Mouse (Mus musculus) stomach, embryonic 14.5 days (tissue): ENCODE results near the gene Adcyap1r1. TPM values are rescaled to one million over a fixed set of nuclear protein-coding genes. Genes with fewer than 3 reads are reported as not detected.

Experiments used
- ATAC-seq: fragments of 200-750 bp; cut with Nextera tagmentation; 2 replicates; pipeline ENCODE4 v1.8.0; 2017; ENCODE audit warnings: low read depth, moderate TSS enrichment; ENCODE audit not compliant: insufficient number of reproducible peaks, insufficient read depth, low FRiP score
- H3K27ac ChIP-seq: fragments of 300-500 bp; sonication (generic); 2 replicates; pipeline ENCODE4 v1.5.1; 2014; ENCODE audit warnings: mild to moderate bottlenecking, low read length, moderate library complexity, mixed read lengths
- H3K27me3 ChIP-seq: fragments of 300-500 bp; sonication (generic); 2 replicates; pipeline ENCODE4 v1.6.1; 2014; ENCODE audit warnings: low read length, control low read depth, mixed read lengths; ENCODE audit not compliant: control insufficient read depth, insufficient read depth
- H3K36me3 ChIP-seq: fragments of 300-500 bp; sonication (generic); 2 replicates; pipeline ENCODE4 v1.6.1; 2014; ENCODE audit warnings: mild to moderate bottlenecking, control low read depth, low read length, moderate library complexity, mixed read lengths; ENCODE audit not compliant: control insufficient read depth, insufficient read depth
- H3K4me1 ChIP-seq: fragments of 300-500 bp; sonication (generic); 2 replicates; pipeline ENCODE4 v1.6.1; 2014; ENCODE audit warnings: low read length, control low read depth, mixed read lengths; ENCODE audit not compliant: control insufficient read depth, insufficient read depth
- H3K4me2 ChIP-seq: fragments of 300-500 bp; sonication (generic); replicated peaks from 2 replicates; pipeline ENCODE4 v1.6.1; 2014; ENCODE audit warnings: low read depth, low read length, control low read depth
- H3K4me3 ChIP-seq: fragments of 300-500 bp; sonication (generic); 2 replicates; pipeline ENCODE4 v1.5.1; 2014; ENCODE audit warnings: low read depth, low read length, control low read depth
- H3K9ac ChIP-seq: fragments of 300-500 bp; sonication (generic); replicated peaks from 2 replicates; pipeline ENCODE4 v1.6.1; 2014; ENCODE audit warnings: low read depth, mild to moderate bottlenecking, control low read depth, low read length, moderate library complexity, mixed read lengths
- H3K9me3 ChIP-seq: fragments of 300-500 bp; sonication (generic); 2 replicates; pipeline ENCODE4 v1.6.1; 2016; ENCODE audit warnings: low read depth, low read length, control low read depth; ENCODE audit not compliant: control insufficient read depth
- WGBS: fragments of 180-500 bp; shearing (Covaris S2); extraction: QIAGEN DNeasy Blood & Tissue Kit; methylation state at CpG from one replicate; pipeline ENCODE4 v1.1.7; 2014; 5-methylcytosine and 5-hydroxymethylcytosine counted together
- polyA plus RNA-seq: library from polyadenylated mRNA; unstranded; fragments of >200 nt; fragmentation: Nextera tagmentation; extraction: Ambion mirVana; gene quantifications from 2 replicates; pipeline ENCODE4 v1.2.1, GENCODE M21; 2014

The Adcyap1r1 gene
- polyA plus RNA-seq, 1 experiment from 2014 or later, result 13.8 TPM

DNA sequence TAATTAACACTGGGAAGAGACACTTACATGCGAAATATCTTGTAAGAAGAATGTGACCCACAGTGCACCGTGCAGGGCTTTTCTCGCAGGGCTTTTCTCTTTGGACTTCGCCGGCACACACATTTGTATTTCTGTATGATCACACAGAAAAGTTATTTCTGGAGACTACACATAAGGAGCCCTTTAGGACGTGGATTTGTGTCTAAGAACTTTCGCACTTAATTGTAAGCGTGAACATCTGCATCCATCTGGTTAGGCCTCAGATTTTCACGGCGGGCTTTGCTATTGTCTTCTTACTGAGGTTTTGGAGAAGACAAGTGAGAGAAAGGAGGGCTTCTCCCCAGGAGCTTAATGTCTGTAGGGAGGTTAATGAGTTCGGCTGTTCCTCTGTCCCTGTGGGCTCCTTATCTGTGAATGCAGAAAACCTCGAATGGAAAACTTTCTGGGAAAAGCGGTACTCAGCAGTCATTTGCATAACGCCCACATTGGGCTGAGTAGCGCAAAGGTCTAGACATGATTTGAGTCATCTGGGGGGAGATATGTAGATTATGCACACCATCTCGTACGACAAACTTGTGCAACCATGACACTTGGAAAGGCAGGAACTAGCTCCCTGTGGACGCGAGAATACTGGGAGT, 60.4 kb downstream of the Adcyap1r1 start:
- Histone ChIP-seq H3K4me1 (0 out of 2 replicates have a peak, but pooled peaks cover 3% of the 10 kb centered on the region), H3K9me3 (no peaks in the 10 kb centered on the region; the same call in 1 of the 2 replicates), H3K4me3 (no peak overlapping the region), H3K27ac (no peak overlapping the region), H3K4me2 (no peak overlapping the region), H3K9ac (no peak overlapping the region), H3K36me3 (no peaks in the 10 kb centered on the region), H3K27me3 (no peaks in the 10 kb centered on the region)
- WGBS, result 55% methylated on average over 19 of the region's 19 CpGs
- ATAC-seq, result no peak

GRCm38 (mm10) chr6:55513477-55513876, 61.7 kb downstream of the Adcyap1r1 start:
- H3K9ac ChIP-seq, result no peak overlapping the region

DNA sequence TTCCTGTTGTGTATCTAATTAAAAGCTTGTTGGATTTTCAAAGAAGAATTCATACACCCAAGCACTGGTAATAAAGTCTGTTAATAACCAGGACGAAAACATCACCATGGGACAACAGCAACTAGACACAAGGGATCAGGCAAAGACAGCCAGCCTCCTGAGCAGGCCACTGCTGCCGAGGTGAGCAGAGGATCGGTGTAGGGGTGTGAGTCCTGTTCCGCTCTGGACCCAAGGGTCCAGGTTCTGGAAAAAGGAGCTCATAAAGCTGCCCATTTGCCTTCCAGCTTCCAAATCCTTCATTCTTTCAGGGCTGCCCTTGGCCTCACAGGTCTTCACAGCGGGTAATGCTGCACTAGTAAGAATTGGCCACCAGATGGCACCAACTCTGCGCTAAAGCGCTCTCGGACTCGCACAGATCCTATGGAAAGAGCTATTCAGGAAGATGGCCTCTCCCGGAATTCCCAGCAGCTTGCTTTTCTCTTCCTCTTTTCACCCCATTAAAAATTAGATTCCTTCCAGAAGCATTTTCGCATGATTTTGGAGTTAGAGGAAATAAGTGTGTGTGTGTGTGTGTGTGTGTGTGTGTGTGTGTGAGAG, 67.9 kb downstream of the Adcyap1r1 start:
- WGBS, result 21% methylated on average over 11 of the region's 11 CpGs
- H3K4me3 ChIP-seq, result no peak overlapping the region
- no peaks in the 10 kb centered on the region for H3K27me3 ChIP-seq
- H3K36me3 ChIP-seq, result no peaks in the 10 kb centered on the region
- ATAC-seq, result peak; percentile 84; the same call in 1 of the 2 replicates
- no peak overlapping the region for H3K27ac ChIP-seq
- H3K9ac ChIP-seq, result no peak overlapping the region
- no peaks in the 10 kb centered on the region for H3K9me3 ChIP-seq
- H3K4me1 ChIP-seq, result no peaks in the 10 kb centered on the region
- H3K4me2 ChIP-seq, result no peak overlapping the region

More at GRCm38 (mm10) chr6:55513477-55513876, 61.7 kb downstream of the Adcyap1r1 start:
- Histone ChIP-seq H3K4me1 (0 out of 2 replicates have a peak, but pooled peaks cover 3% of the 10 kb centered on the region), H3K27me3 (no peaks in the 10 kb centered on the region), H3K9me3 (no peaks in the 10 kb centered on the region; the same call in 1 of the 2 replicates), H3K4me3 (no peak overlapping the region), H3K27ac (no peak overlapping the region), H3K4me2 (no peak overlapping the region), H3K36me3 (no peaks in the 10 kb centered on the region)
- 55% methylated on average over 5 of the region's 5 CpGs for WGBS
- ATAC-seq, result no peak

DNA sequence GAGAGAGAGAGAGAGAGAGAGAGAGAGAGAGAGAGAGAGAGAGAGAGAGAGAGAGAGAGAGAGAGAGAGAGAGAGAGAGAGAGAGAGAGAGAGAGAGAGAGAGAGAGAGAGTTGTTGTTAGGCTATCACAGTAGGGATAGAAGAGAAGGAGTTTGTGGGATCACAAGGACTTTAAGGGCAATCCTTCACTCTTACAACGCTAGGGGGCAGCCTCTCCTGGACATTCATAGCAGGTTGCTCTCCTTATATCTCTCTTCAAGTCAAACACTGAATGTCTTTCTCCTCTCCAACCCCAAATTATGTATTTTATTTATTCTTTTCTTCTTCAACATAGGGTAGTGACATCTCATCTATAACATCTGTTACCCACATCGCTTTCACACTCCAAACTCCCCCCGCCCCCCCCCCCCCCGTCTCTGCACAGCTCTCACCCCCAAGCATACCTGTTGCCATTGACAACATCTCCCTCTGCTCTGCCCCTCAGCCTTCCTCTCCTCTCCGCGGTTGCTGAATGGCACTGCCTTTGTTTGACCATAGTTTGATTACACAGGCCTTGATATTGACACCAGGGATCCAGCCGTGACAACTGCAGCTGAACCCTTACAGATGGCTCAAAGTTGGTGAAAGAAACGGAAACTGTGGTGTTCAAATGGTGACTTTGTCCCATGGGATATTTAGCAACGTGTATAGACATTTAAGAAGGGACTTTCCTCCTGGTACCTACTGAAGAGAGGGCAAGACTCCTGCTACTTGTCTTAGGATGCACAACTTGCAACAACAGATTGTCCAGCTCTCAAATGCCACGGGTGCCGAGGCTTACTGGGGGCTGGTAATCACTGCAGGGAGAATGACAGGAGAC, 68.7 kb downstream of the Adcyap1r1 start:
- 52% methylated on average over 11 of the region's 11 CpGs for WGBS
- no peaks in the 10 kb centered on the region for H3K27me3 ChIP-seq
- no peak overlapping the region for H3K9ac ChIP-seq
- H3K27ac ChIP-seq, result no peak overlapping the region
- H3K36me3 ChIP-seq, result no peaks in the 10 kb centered on the region
- no peaks in the 10 kb centered on the region for H3K9me3 ChIP-seq
- H3K4me2 ChIP-seq, result no peak overlapping the region
- no peak overlapping the region for H3K4me3 ChIP-seq
- ATAC-seq, result no peak; the same call in 1 of the 2 replicates
- no peaks in the 10 kb centered on the region for H3K4me1 ChIP-seq

DNA sequence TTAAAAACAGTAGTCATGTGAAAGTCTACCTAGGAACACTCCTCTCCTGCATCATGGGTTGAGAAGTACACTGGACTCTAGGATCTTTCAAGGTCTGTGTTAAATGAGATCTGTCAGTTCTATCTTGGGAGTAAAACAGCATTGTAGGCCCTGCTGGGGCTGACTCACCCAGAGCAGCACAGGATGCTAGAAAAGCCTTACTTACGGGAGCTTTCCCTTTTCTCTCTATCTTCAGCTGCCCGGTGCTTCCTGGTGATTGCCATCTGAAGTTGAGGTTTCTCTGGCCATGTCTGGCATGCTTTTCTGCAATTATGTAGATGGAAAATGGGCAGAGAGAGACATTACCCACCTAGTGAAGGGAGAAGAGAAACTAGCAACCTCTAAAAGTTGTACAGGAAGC, 84.7 kb downstream of the Adcyap1r1 start:
- Histone ChIP-seq H3K4me3 (no peak overlapping the region), H3K27ac (no peak overlapping the region), H3K9me3 (peaks cover 4% of the 10 kb centered on the region; the same call in 1 of the 2 replicates), H3K27me3 (no peaks in the 10 kb centered on the region), H3K9ac (no peak overlapping the region), H3K4me2 (no peak overlapping the region), H3K36me3 (no peaks in the 10 kb centered on the region), H3K4me1 (no peaks in the 10 kb centered on the region)
- ATAC-seq, result no peak
- WGBS, result 80% methylated on average over 2 of the region's 2 CpGs

GRCm38 (mm10) chr6:55539196-55539595, 87.4 kb downstream of the Adcyap1r1 start:
- H3K4me3 ChIP-seq, result no peak overlapping the region
- H3K27ac ChIP-seq, result no peak overlapping the region
- H3K36me3 ChIP-seq, result no peaks in the 10 kb centered on the region
- H3K4me1 ChIP-seq, result no peaks in the 10 kb centered on the region
- no peak overlapping the region for H3K4me2 ChIP-seq
- ATAC-seq, result no peak
- WGBS, result 75% methylated on average over 10 of the region's 10 CpGs
- no peak overlapping the region for H3K9ac ChIP-seq
- H3K27me3 ChIP-seq, result no peaks in the 10 kb centered on the region
- H3K9me3 ChIP-seq, result no peaks in the 10 kb centered on the region

DNA sequence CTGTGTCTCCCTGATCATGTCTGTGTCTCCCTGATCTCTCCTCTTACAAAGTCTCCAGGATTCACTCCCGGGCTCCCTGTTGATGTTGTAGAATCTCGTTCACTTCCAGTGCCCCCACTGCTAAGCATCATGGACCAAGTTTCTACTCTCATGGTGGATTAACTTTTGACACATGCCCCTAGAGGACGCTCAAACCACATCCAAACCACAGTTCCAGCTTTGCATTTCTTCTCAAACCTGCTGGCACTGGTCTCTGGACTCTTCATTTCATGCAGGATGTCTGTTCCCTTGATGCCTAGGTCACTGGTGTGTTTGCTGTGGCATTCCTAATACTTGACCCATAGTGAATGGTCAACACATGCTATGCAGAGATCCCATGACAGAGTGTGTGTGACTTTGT, 90.6 kb downstream of the Adcyap1r1 start:
- Histone ChIP-seq H3K4me2 (no peak overlapping the region), H3K27me3 (no peaks in the 10 kb centered on the region), H3K4me3 (no peak overlapping the region), H3K4me1 (no peaks in the 10 kb centered on the region), H3K27ac (no peak overlapping the region), H3K9me3 (no peaks in the 10 kb centered on the region), H3K9ac (no peak overlapping the region), H3K36me3 (no peaks in the 10 kb centered on the region)
- WGBS, result 47% methylated on average over 3 of the region's 3 CpGs
- no peak for ATAC-seq

DNA sequence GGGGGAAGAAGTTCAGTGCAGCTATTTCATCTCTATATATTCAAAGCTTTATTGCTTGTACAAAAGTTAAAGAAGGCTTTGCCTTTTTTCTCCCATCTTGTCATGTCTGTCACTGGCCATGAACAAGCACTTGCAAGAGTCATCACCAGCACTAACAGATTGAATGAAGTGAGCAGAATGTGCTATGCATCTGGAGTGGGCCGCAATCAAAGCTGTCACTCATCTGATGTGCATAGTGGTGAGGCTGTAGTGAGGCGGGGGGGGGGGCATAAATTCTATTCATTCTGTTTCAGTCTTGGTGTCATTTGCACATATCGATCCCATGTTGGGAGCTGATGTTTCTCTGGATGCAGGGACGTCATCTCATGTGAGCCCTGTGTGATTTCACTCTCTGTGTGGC, 91.6 kb downstream of the Adcyap1r1 start:
- no peak for ATAC-seq
- Histone ChIP-seq H3K4me1 (no peaks in the 10 kb centered on the region), H3K4me2 (no peak overlapping the region), H3K36me3 (no peaks in the 10 kb centered on the region), H3K9ac (no peak overlapping the region), H3K9me3 (no peaks in the 10 kb centered on the region), H3K27ac (no peak overlapping the region), H3K27me3 (no peaks in the 10 kb centered on the region), H3K4me3 (no peak overlapping the region)
- 91% methylated on average over 4 of the region's 4 CpGs for WGBS
